Mouse (Mus musculus): Measurements from ENCODE around the gene Trappc13.

Trappc13 gene

GRCm38 (mm10) chr13:104122078-104122840 lies 56.0 kb downstream of the Trappc13 start:
- in situ Hi-C loops (cut with MboI, MseI): no loop called here

- in situ Hi-C loops (cut with MboI, MseI): no loop called here
These were observed 63.4 kb downstream of the Trappc13 start for GRCm38 (mm10) chr13:104114827-104115226.

- in situ Hi-C loops (cut with MboI, MseI): no loop called here
These were observed 64.5 kb downstream of the Trappc13 start for GRCm38 (mm10) chr13:104113782-104114181.

GRCm38 (mm10) chr13:104112266-104112900 lies 65.9 kb downstream of the Trappc13 start:
- in situ Hi-C loops (cut with MboI, MseI): no loop called here

GRCm38 (mm10) chr13:104110526-104110925 lies 67.7 kb downstream of the Trappc13 start:
- in situ Hi-C loops (cut with MboI, MseI): no loop called here

GRCm38 (mm10) chr13:104109816-104110521 lies 68.3 kb downstream of the Trappc13 start:
- in situ Hi-C loops (cut with MboI, MseI): no loop called here

GRCm38 (mm10) chr13:104109288-104109815 lies 68.9 kb downstream of the Trappc13 start, which contains the start of the genes Nln and Sgtb:
TSS of gene Nln (minus strand) at chr13:104109614.
TSS of gene Sgtb (plus strand) at chr13:104109741.
- in situ Hi-C loops (cut with MboI, MseI): no loop called here

- in situ Hi-C loops (cut with MboI, MseI): no loop called here
These were observed 69.5 kb downstream of the Trappc13 start for GRCm38 (mm10) chr13:104108651-104109287.

- in situ Hi-C loops (cut with MboI, MseI): no loop called here
These were observed 76.5 kb downstream of the Trappc13 start for GRCm38 (mm10) chr13:104101606-104102235.

- in situ Hi-C loops (cut with MboI, MseI): no loop called here
These were observed 77.9 kb downstream of the Trappc13 start for GRCm38 (mm10) chr13:104100416-104100815.

- in situ Hi-C loops (cut with MboI, MseI): no loop called here
These were observed 81.1 kb downstream of the Trappc13 start for GRCm38 (mm10) chr13:104097190-104097589.

GRCm38 (mm10) chr13:104095955-104096354 lies 82.3 kb downstream of the Trappc13 start:
- in situ Hi-C loops (cut with MboI, MseI): no loop called here

GRCm38 (mm10) chr13:104094531-104095385 lies 83.5 kb downstream of the Trappc13 start:
- in situ Hi-C loops (cut with MboI, MseI): no loop called here
